Mouse (Mus musculus) lung, postnatal 36 days (tissue): ENCODE results near the gene Clstn3.
"Not testable (repeated sequence)": the region's sequence is repeated elsewhere in the genome, so short reads cannot be mapped to it uniquely, and the experiment has no call there.

Source experiments
- DNase-seq: peaks from one replicate; pipeline ENCODE4 v3.0.0; 2022; ENCODE audit warnings: mixed read lengths

The Clstn3 gene

DNA sequence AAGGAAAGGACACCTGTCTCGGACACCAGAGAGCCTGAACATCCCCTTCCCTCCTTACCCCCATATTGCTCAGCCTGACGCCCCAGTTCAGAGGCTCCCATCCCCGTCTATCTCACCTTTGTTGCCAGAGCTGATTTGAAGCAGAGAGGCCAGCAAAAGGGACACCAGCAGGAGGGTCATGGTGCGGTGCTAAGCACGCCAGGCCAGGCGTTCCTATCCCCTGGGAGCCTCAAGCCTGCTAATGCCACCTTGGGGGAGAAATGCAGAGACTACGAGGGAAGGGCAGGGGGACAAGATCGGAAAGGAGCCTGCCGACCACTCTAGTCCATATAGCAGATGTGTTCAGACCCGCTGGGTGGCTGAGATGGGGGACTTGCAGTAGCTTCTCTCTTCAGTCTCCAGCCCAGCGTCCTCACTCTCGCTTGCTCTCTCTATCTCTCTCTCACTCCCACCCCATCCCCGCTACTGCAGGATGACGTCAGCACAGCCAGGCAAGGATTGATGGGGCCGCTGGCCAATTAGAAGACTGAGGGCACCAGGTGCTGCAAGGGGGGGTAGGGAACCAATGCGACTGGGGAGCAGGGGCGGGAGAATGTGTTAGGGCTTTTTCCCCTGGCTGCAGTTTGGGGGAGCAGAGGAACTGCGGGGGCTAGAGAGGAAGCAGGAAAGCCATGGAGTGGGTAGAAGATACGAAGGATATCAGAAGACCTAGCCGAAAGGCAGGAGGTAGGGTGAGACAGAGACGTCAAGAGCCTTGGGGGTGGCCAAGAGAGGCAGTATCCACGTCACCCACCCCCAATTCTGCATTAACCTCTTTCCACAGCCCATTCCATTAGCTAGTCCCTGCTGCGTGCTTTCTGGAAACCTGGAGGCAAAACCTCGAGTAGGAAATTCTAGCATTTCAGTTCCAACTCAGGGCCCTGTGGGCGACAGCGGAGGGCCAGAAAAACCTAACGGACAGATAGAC, at the start of gene Clstn3:
Clstn3 (minus strand) TSS at position 490 of the 967 bp plus-strand sequence.
- peak; percentile 79 for DNase-seq

DNA sequence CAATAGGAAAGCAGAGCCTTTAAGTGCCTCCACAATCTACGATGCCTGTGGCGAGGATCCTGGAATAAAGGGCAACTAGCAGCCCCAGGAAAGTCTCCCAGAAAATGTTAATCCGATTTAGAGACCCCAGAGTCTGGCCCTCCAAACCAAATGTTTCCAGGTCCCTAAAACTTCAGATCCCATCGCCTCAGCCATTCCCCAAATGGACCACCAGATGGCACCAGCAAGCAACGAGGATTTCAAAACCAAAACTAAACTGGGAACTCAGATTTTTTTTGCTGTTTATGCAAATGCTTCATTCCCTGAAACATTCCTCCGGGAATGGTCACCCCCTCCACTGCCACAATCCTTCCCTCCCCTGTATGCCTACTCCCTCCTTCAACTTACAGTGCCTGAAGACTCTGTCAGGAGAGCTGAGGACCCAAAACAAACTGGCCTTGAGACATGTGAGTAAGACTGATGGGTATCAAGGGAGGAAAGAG, 47.8 kb upstream of the Clstn3 start, which contains the start of gene C1ra:
C1ra (plus strand) TSS at position 51 of the 482 bp plus-strand sequence.
- peak; percentile 84 for DNase-seq

DNA sequence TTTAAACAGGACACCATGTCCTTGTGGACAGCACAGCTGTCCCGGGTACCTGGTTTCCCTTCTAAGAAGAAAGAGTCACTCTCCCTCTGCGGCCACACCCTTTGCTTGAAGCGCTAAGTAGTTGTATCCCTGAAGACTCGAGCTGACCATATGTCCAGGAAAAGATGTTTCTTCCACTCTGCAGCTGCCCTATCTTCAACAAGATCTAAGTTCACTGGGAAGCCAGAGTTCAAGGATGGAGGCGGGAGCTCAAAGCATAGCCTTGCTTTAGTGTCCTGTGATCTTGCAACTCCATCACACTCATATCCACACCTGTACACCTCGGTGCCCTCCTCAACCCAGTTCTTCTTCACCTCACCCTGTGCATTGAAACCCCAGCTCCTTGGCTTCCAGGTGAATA, 47.3 kb upstream of the Clstn3 start:
- no peak for DNase-seq

DNA sequence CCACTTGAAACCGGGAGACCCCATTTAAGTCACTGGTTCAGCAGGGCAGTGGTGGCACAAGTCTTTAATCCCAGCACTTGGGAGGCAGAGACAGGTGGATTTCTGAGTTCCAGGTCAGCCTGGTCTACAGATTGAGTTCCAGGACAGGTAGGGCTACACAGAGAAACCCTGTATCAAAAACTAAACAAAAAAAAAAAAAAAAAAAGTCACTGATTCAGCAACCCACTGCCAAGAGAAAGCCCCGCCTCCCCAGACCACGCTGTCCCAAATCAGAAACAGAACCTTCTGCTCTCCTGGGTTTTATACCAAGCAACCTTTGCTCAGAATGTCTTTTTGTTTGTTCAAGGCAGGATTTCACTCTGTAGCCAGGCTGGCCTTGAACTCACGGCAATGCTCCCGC, 44.6 kb upstream of the Clstn3 start:
- not testable (repeated sequence) for DNase-seq

DNA sequence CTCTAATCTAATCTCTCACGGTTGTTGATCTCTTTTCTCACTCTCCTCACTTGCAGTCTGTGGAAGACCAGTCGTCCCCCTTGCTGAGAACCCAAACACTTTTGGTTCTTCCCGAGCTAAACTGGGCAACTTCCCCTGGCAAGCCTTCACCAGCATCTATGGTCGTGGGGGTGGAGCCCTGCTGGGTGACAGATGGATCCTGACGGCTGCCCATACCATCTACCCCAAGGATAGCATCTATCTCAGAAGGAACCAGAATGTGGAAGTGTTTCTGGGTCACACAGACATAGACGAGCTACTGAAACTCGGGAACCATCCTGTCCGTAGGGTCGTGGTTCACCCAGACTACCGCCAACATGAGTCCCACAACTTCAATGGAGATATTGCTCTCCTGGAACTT, 43.7 kb upstream of the Clstn3 start:
- no peak for DNase-seq

DNA sequence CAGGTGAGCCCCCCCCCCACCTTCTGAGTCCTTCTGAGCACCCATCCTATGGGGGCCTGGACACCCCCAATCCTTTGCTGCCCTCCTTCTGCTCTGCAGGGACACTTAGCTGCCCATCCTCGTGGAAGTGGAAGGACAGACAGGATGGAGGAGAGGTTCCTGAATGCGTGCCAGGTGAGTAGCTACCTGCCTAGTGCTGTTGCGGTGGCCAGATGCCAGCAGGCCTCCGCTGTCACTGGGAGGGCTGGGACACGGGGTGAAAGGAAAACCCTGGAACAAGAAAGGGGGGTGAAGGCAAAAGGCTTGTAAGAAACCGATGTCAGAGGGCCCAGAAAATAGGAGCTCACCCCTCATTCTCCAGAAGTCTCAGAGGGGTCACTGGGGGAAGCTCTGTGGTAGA, 42.4 kb upstream of the Clstn3 start:
- no peak for DNase-seq

DNA sequence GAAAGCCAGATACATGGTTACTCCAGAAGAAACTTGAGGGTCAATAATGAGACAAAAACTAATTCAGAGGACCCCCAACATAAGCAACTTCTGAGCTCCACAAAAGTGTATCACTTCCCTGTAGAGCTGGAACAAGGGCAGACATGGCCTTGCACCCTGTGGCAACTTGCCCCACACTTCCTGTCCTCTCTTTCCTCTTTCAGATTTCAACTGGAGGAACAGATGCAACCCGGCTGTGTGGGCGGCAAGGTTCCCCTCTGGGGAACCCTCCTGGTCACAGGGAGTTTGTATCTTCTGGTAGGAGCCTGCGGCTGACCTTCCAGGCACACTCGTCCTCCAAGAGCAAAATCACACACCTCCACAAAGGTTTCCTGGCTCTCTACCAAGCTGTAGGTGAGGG, 40.4 kb upstream of the Clstn3 start:
- DNase-seq: peak; percentile 70

DNA sequence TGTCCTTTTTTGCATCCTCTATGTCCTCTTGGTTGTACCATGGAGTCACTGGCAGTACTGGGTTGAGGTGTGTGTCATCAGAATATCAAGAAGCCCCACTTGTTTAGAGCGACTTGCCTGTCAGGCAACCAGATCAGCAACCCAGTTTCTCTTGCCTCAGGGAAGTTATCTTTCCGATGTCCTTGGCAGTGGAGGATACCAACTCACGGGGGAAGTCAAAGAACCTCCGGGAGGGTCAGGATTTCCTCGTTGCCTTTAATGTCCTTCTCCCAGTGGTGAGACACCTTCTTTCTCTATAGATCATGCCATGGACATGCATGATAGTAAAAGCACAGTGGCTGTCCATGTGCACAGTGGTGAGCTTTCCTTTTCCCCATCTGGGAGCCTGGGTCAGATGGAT, 37.4 kb upstream of the Clstn3 start:
- DNase-seq: no peak

DNA sequence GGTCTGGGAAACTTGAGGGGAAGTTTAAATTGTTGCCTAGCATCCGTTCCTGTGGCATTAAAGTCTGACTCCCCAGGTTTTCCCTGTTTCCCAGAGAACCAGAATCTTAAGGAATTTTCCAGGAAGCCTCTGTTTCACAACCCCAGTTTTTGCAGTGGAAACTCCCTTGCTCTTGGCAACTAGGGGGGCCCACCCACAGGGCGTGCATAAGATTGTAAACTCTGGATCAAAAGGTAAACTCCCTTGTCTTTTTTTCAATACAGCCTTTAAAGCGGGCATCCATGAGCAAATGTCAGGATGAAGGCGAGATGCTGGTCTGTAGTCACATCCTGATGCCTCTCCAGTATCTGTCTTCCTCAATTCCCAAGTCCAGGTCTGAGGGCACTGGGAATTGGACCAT, 36.9 kb upstream of the Clstn3 start:
- peak; percentile 45 for DNase-seq

DNA sequence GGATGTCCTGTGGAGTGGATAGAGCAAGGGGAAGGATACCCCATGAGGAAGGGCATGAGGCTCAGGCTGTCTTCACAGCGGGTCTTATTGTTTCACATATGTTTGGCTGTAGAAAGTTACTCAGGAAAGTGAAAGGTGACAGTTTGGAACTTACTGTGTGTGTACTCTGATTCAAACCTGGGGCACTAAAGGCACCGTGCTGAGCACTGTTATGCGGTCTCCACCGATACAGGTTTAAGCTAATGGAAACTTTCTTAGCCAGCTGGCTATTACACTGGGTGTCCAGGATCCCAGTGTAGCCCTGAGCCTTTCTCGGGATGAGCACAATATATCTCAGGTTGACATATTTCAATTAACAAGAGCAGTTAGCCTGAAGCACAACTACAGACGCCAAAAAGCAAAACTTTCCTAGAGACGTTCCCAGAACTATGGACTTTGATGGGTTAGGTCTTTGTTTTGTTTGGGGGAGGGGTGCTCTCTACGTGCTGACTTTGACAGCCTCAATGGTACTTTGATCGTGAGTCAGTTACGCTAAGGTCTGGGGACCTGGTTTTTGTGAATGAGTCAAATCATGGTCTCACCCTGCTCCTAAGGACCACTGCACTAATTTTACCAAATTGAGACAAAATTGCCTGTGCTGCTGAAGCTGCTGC, 35.4 kb upstream of the Clstn3 start:
- no peak for DNase-seq

DNA sequence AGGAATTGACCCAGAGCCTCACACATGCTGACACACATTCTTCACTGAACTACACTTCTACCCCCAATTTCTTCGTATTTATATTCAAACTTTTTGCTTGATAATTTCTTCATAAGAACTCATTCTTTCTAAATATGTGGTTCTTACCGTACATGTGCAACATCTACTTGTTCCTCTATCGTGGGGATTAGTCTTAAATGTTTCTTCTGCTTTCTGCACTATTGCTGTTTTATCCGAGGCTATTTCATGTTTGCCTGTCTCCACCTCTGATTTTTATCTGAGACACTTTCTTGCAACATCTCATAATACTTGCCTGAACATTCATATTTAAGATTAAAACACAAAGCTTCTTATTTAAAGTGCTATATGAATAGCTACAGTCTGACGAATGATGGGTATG, 31.5 kb upstream of the Clstn3 start:
- DNase-seq: no peak

DNA sequence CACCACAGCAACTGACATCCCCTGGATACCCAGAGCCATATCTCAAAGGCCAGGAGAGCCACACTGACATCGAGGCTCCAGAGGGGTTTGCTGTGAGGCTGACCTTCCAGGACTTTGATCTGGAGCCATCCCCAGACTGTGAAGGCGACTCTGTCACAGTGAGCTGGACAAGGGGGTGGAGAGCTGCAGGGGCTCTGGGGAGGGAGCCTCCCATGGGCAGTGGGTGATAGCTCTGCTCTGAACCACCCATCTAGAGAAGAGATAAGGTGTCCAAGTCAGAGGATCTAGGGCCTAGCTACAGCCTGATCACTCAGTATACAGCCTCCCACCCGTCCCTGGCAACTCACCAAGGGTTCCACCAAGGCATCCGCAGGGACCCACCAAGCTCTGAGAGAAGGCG, 29.3 kb upstream of the Clstn3 start:
- no peak for DNase-seq

DNA sequence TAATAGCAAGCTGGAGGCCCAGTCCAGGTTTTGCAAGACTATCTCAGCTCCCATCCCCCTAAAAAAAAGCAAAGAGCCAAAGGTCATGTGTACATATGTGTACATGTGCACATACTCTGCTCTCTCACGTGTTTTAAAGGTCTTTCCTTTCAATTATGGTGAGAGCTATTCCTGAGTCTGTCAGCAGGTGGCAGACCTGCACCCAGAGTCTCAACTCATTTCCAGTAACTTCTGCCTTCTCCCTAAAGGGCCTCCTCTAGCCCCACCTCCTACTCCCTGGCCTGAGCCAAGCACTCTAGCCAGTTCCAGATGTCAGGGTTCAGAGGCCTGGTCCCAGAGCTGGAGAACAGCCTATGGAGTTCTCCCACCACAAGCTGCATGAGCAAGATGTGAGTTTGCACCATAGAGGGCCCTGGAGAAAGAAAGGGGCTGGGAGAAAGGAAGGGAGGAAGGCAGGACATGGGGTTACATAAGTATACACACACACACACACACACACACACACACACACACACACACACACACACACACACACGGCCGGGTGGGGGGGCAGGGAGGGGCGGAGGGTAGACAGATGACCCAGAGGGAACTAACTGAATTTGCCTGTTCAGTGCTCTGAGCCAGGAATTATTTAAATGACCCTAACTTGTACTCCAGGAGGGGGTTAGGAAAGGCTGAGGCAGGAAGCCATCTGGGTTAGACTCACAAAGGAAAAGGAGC, 28.4 kb upstream of the Clstn3 start, which contains the start of gene C1rl:
C1rl (plus strand) TSS at position 272 of the 720 bp plus-strand sequence.
- DNase-seq: peak; percentile 94

DNA sequence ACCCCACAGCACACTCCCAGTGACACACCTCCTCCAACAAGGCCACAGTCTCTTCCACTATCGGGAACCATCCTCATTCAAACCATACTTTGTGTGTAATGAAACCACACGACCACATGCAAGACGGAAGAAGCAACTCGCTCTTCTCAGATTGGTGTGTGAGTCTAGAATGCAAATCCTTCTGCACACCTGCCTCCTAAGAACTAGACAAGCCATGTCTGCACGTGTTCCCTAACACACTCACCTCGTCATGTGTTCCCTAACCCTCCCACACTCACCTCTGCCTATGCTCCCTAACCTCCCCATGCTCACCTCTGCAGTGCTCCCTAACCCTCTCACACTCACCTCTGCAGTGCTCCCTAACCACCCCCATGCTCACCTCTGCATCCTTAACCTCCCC, 26.8 kb upstream of the Clstn3 start:
- DNase-seq: no peak

DNA sequence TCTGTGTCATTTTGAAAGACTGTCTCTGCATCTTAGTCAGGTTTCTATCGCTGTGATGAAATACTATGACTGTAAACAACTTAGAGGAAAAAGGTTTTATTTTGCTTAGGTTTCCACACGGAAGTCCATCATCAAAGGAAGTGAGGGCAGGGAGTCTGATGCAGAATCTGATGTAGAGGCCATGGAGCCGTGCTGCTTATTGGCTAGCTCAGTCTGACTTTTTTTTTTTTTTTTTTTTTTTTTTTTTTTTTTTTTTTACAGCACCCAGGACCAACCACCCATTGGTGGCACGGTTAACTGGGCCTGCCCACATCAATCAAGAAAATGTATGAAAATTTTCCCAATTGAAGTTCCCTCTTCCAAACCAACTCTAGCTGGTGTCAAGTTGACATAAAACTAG, 24.4 kb upstream of the Clstn3 start:
- no peak for DNase-seq

DNA sequence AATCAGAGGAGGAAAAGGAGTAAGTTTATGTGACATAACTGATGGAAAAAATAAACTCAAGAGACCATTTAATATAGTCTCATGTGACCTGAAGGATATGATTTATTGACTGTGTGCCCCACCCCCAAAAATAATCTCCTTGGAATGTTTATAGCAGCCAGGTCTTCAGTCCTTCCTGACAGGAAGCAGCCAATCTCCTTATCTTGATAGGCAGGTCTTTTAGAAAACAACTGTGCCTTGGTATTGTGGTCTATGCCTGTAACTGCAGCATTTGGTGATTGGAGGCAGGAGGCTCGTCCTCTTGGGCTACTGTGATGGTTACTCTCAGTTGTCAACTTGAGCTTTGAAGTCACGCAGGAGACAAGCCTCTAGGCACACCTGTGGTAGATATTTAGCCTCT, 22.9 kb upstream of the Clstn3 start:
- DNase-seq: no peak

DNA sequence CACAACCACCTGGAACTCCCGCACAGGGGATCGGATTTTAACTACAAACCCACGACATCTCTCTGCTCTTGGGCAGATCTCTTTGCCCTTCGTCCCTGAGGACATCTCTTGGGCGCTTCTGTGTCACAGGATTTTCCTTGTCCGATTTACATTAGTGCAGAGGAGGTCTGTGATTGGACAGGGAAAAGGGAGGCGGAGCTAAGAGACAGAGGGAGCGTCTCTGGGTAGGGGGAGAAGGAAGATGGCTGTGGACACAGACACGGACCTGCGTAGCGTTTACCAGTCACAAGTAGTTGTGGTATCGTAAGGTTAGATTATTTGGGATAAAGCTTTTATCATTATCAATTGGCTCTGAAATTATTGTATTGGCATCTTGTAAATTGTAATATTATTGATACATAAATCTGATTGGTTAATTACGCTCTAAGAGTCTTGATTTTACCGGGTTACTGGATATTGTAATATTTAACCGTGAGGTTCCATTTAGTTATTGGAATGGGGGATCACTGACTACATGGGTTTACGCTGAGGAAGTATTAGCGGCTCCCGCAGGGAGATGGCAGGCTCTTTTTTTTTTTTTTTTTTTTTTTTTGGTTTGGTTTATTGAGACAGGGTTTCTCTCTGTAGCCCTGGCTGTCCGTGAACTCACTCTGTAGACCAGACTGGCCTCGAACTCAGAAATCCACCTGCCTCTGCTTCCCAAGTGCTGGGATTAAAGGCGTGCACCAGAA, 21.0 kb upstream of the Clstn3 start:
- DNase-seq: no peak

DNA sequence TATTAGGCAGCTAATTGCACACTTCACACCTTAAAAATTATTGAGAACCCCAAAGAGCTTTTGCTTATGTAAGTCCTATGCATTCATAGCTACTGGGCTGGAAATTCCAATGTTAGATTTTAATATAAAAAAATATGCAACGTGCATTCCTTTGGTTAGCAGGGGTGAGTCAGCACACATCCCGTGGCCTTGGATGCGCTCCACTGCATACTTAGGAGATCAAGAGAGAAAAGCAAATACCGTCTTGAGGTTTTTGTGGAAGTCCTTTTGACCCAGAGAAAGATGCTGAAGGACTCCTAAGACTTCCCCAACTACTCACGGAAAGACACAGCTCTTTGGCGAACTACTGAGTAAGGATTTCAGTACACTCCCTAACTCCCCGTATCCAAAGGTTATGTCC, 20.3 kb upstream of the Clstn3 start:
- DNase-seq: no peak

DNA sequence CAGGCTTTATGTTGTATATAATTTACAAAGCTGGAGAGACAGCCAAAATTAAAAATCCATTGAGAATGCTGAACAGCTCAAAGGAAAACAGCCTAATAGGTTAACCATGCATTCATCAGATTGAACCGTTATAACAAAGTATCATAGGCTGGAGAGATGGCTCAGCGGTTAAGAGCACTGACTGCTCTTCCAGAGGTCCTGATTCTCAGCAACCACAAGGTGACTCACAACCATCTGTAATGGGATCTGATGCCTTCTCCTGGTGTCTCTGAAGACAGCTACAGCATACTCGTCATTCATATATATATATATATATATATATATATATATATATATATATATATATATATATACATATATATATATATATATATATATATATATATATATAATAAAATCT, 19.2 kb upstream of the Clstn3 start:
- DNase-seq: not testable (repeated sequence)

DNA sequence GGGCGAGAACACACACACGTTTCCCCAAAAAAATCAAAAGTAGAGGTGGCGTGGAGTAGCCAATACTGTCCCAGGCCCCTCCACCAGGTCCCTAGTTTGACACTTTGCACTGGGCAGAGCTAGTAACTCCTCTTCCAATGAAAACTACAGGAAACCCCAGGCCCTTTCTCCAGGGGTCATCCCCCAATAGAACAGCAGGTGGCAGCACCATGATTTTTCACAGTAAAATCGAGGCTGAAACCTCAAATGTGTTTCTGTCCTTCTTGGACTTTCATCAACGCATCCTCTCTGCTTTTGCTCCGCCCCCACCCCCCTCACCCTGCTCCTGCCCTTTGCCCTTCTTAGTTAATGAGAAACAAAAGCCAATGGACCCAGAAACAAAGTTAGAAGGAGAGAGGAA, 17.0 kb upstream of the Clstn3 start:
- peak; percentile 60 for DNase-seq

DNA sequence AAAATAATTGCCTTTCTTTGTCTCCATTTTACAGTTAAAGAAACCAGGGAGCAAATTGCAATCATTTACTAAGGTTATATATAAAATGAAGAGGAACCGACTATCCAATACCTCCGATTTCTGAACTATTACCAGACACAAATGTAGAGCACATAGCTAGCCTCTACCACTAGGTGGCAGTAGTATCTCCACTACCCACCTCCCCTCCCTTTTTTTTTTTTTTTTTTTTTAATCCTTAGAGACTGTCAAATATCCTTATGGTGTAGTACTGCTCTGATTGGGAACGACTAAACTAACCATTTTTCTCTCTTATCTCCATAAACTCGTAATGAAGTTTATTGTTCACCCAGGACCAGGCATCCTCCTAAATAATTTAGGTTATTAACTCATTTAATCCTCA, 15.7 kb upstream of the Clstn3 start:
- peak; percentile 71 for DNase-seq

DNA sequence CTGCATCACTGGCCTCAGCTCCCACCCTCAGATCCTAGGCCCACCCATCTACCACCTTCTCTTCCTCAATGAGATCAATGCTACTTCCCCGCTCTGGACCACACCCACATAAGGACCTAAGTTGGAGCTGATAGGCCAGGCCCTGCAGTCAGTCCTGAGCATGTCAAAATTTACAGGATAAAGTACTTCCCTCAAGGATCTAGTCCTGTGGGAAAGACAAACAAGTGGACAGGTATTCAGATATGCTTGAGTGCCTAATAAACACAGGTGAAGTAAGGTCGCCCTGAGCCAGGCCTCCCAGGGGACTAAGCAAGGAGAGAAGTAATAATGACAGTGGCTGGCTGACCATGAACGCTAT, 15.0 kb upstream of the Clstn3 start:
- peak; percentile 50 for DNase-seq
